Mouse (Mus musculus) lung, postnatal 0 days (tissue): ENCODE results near the gene Alg12. TPM values are rescaled to one million over a fixed set of nuclear protein-coding genes. Genes with fewer than 3 reads are reported as not detected.

Experiments used
- ATAC-seq: fragments of 200-750 bp; cut with Nextera tagmentation; 2 replicates; pipeline ENCODE4 v1.8.0; 2017; ENCODE audit warnings: moderate library complexity
- DNase-seq: peaks from one replicate; pipeline ENCODE4 v3.0.0-alpha.2; 2016; ENCODE audit warnings: low spot score
- H3K27ac ChIP-seq: fragments of 300-500 bp; sonication (generic); 2 replicates; pipeline ENCODE4 v1.5.1; 2014; ENCODE audit warnings: antibody characterized with exemption, mild to moderate bottlenecking, low read length, mixed read lengths
- H3K27me3 ChIP-seq: fragments of 300-500 bp; sonication (generic); replicated peaks from 2 replicates; pipeline ENCODE4 v1.6.1; 2014; ENCODE audit warnings: low read length, mixed read lengths; ENCODE audit not compliant: insufficient read depth
- H3K36me3 ChIP-seq: fragments of 300-500 bp; sonication (generic); 2 replicates; pipeline ENCODE4 v1.6.1; 2014; ENCODE audit warnings: low read length, mixed read lengths; ENCODE audit not compliant: insufficient read depth
- H3K4me1 ChIP-seq: fragments of 300-500 bp; sonication (generic); 2 replicates; pipeline ENCODE4 v1.6.1; 2014; ENCODE audit warnings: antibody characterized with exemption, low read depth, low read length, mixed read lengths; ENCODE audit not compliant: insufficient read depth
- H3K4me2 ChIP-seq: fragments of 300-500 bp; sonication (generic); replicated peaks from 2 replicates; pipeline ENCODE4 v1.6.1; 2014; ENCODE audit warnings: low read depth, mild to moderate bottlenecking, low read length, moderate library complexity, mixed read lengths
- H3K4me3 ChIP-seq: fragments of 300-500 bp; sonication (generic); 2 replicates; pipeline ENCODE4 v1.5.1; 2014; ENCODE audit warnings: low read depth, low read length
- H3K9ac ChIP-seq: fragments of 300-500 bp; sonication (generic); replicated peaks from 2 replicates; pipeline ENCODE4 v1.6.1; 2014; ENCODE audit warnings: low read depth, mild to moderate bottlenecking
- H3K9me3 ChIP-seq: fragments of 300-500 bp; sonication (generic); 2 replicates; pipeline ENCODE4 v1.6.1; 2016; ENCODE audit warnings: low read length, mixed read lengths
- CTCF ChIP-seq: IDR thresholded peaks from 2 replicates; pipeline ENCODE4 v1.5.1; 2016; ENCODE audit warnings: antibody characterized with exemption, mild to moderate bottlenecking
- EP300 ChIP-seq: IDR thresholded peaks from 2 replicates; pipeline ENCODE4 v1.6.1; 2016; ENCODE audit warnings: antibody characterized with exemption, mild to moderate bottlenecking, control low read depth
- WGBS: fragments of 180-500 bp; shearing (Covaris S2); extraction: QIAGEN DNeasy Blood & Tissue Kit; methylation state at CpG from one replicate; pipeline ENCODE4 v1.1.7; 2014; 5-methylcytosine and 5-hydroxymethylcytosine counted together
- polyA plus RNA-seq: library from polyadenylated mRNA; unstranded; fragments of >200 nt; fragmentation: Nextera tagmentation; extraction: Ambion mirVana; gene quantifications from 2 replicates; pipeline ENCODE4 v1.2.1, GENCODE M21; 2015

Alg12 gene
- polyA plus RNA-seq, 1 experiment from 2014 or later = 7.2 TPM

GRCm38 (mm10) chr15:88837199-88837932, 18.2 kb upstream of the Alg12 start:
- Histone ChIP-seq H3K4me1 (peaks cover 11% of the 10 kb centered on the region; the same call in 1 of the 2 replicates), H3K9ac (peak overlapping the region; percentile 32; the same call in 1 of the 2 replicates), H3K27ac (peak overlapping the region; percentile 80), H3K27me3 (no peaks in the 10 kb centered on the region), H3K4me3 (peak overlapping the region; percentile 39), H3K4me2 (peak overlapping the region; percentile 56), H3K9me3 (no peaks in the 10 kb centered on the region), H3K36me3 (no peaks in the 10 kb centered on the region)
- DNase-seq (peak; percentile 86), ATAC-seq (peak; percentile 73)
- under 1% methylated on average over 36 of the region's 39 CpGs for WGBS
- peak; percentile 58 for TF ChIP-seq CTCF
- TF ChIP-seq EP300 = no peak

GRCm38 (mm10) chr15:88836571-88836970, 17.5 kb upstream of the Alg12 start:
- Histone ChIP-seq H3K27me3 (no peaks in the 10 kb centered on the region), H3K4me1 (peaks cover 11% of the 10 kb centered on the region; the same call in 1 of the 2 replicates), H3K27ac (0 out of 2 replicates have a peak overlapping the region, but pooled peaks have one; percentile 20), H3K36me3 (no peaks in the 10 kb centered on the region), H3K4me2 (peak overlapping the region; percentile 56), H3K9me3 (no peaks in the 10 kb centered on the region), H3K9ac (no peak overlapping the region), H3K4me3 (no peak overlapping the region)
- no peak for ATAC-seq
- TF ChIP-seq CTCF (no peak), EP300 (no peak)
- DNase-seq = no peak
- WGBS = 63% methylated on average over 5 of the region's 5 CpGs

GRCm38 (mm10) chr15:88836031-88836430, 16.9 kb upstream of the Alg12 start:
- TF ChIP-seq EP300 (no peak), CTCF (peak; percentile 64)
- no peaks in the 10 kb centered on the region for H3K9me3 ChIP-seq
- H3K27me3 ChIP-seq = no peaks in the 10 kb centered on the region
- 0 out of 2 replicates have a peak overlapping the region, but pooled peaks have one; percentile 20 for H3K27ac ChIP-seq
- no peak overlapping the region for H3K4me3 ChIP-seq
- DNase-seq (peak; percentile 59), ATAC-seq (no peak)
- H3K4me2 ChIP-seq = no peak overlapping the region
- no peak overlapping the region for H3K9ac ChIP-seq
- H3K36me3 ChIP-seq = no peaks in the 10 kb centered on the region
- 75% methylated on average over 6 of the region's 6 CpGs for WGBS
- peaks cover 11% of the 10 kb centered on the region; the same call in 1 of the 2 replicates for H3K4me1 ChIP-seq

GRCm38 (mm10) chr15:88832536-88832935, 13.4 kb upstream of the Alg12 start:
- no peak overlapping the region for H3K27ac ChIP-seq
- H3K9me3 ChIP-seq = no peaks in the 10 kb centered on the region
- no peak overlapping the region for H3K4me2 ChIP-seq
- H3K36me3 ChIP-seq = no peaks in the 10 kb centered on the region
- H3K9ac ChIP-seq = no peak overlapping the region
- no peaks in the 10 kb centered on the region; the same call in 1 of the 2 replicates for H3K4me1 ChIP-seq
- DNase-seq (no peak), ATAC-seq (no peak)
- 56% methylated on average over 9 of the region's 9 CpGs for WGBS
- H3K4me3 ChIP-seq = no peak overlapping the region
- TF ChIP-seq CTCF (no peak), EP300 (no peak)
- H3K27me3 ChIP-seq = no peaks in the 10 kb centered on the region

- H3K36me3 ChIP-seq = 0 out of 2 replicates have a peak, but pooled peaks cover 5% of the 10 kb centered on the region
- no peak for TF ChIP-seq CTCF
- TF ChIP-seq EP300 = peak; percentile 92
- H3K4me2 ChIP-seq = no peak overlapping the region
- H3K9me3 ChIP-seq = no peaks in the 10 kb centered on the region
- no peaks in the 10 kb centered on the region; the same call in 1 of the 2 replicates for H3K4me1 ChIP-seq
- H3K27ac ChIP-seq = peak overlapping the region; percentile 71
- 40% methylated on average over 5 of the region's 5 CpGs for WGBS
- H3K27me3 ChIP-seq = no peaks in the 10 kb centered on the region
- no peak overlapping the region for H3K4me3 ChIP-seq
- DNase-seq = peak; percentile 83
- peak; percentile 62 for ATAC-seq
- no peak overlapping the region for H3K9ac ChIP-seq
Measured at GRCm38 (mm10) chr15:88831482-88831881, 12.4 kb upstream of the Alg12 start.

DNA sequence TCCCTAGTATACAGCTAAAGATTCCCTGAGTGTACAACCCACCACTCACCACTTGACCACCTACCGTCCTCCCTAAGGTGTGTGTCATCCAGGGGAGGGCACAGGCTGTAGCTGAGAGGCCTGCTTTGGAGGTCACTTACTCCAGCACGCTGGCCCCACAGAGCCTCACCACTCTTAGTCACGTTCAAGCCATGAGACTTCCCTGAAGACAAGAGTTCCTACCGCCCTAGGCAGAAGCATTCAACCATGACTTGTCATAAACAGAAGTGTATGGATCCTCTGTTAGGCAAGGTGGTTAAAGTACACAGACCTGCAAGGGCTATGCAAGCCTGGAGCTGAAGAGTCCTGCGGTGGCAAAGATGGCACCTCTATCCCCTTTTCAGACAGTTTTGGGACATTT, 11.6 kb upstream of the Alg12 start:
- Histone ChIP-seq H3K4me2 (no peak overlapping the region), H3K36me3 (0 out of 2 replicates have a peak, but pooled peaks cover 5% of the 10 kb centered on the region), H3K27me3 (no peaks in the 10 kb centered on the region), H3K9me3 (no peaks in the 10 kb centered on the region), H3K4me3 (no peak overlapping the region), H3K4me1 (no peaks in the 10 kb centered on the region; the same call in 1 of the 2 replicates), H3K9ac (no peak overlapping the region), H3K27ac (no peak overlapping the region)
- no peak for ATAC-seq
- TF ChIP-seq CTCF (no peak), EP300 (no peak)
- 81% methylated on average over 5 of the region's 5 CpGs for WGBS
- DNase-seq = no peak
